Mouse (Mus musculus): ENCODE measurements around the gene Prrc2c. TPM values are rescaled to one million over a fixed set of nuclear protein-coding genes. Genes with fewer than 3 reads are reported as not detected.
"Not testable (repeated sequence)": the region's sequence is repeated elsewhere in the genome, so short reads cannot be mapped to it uniquely, and the experiment has no call there.

Prrc2c gene
- polyA plus RNA-seq (2014; fragmentation: Nextera tagmentation; extraction: Ambion mirVana): 142 and 145 TPM in 2 replicates

DNA sequence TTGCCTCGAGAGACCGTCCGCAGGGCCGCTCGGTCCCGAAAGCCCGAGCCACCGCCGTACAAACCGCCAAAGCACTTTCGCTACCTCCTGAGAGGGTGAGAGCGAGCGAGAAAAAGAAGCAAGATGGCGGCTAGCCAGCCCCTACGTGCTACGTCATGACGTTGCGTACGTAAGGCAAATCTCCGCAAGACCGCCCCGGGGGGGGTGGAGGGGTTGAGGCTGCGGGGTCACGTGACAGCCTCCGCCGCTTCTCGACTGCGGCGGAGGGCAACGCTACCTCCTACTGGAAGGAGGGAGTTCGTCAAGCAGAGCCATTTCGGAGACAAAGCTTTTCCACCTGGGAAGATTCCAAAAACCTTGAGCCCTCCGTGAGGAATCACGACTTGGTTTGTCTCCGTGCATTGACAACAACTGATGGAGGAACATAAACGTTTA, at the start of gene Prrc2c:
Prrc2c (minus strand) TSS at position 156 of the 435 bp plus-strand sequence.
- Histone ChIP-seq H3K9me3 (ENCODE audit: control insufficient read depth, low read length) (no peaks in the 10 kb centered on the region), H3K4me3 (ENCODE audit: low read depth, low read length) (peak within 1 kb of the TSS; percentile 99), H3K27me3 (ENCODE audit: control insufficient read depth, insufficient read depth, low read length) (no peaks in the 10 kb centered on the region), H3K4me1 (ENCODE audit: control insufficient read depth, insufficient read depth, low read length) (peaks cover 8% of the 10 kb centered on the region; the same call in 1 of the 2 replicates), H3K36me3 (ENCODE audit: control insufficient read depth, insufficient read depth, low read length) (no peaks in the 10 kb centered on the region), H3K9ac (ENCODE audit: low read length) (peak within 1 kb of the TSS; percentile 99), H3K27ac (ENCODE audit: low read depth, low read length) (peak within 1 kb of the TSS; percentile 97), H3K4me2 (ENCODE audit: low read depth) (peak within 1 kb of the TSS; percentile 89)
- ATAC-seq (ENCODE audit: insufficient read depth, low FRiP score, low TSS enrichment) (peak; percentile 98), DNase-seq (ENCODE audit: low spot score) (peak; percentile 99)
- 0% methylated on average over 36 of the region's 36 CpGs for WGBS

DNA sequence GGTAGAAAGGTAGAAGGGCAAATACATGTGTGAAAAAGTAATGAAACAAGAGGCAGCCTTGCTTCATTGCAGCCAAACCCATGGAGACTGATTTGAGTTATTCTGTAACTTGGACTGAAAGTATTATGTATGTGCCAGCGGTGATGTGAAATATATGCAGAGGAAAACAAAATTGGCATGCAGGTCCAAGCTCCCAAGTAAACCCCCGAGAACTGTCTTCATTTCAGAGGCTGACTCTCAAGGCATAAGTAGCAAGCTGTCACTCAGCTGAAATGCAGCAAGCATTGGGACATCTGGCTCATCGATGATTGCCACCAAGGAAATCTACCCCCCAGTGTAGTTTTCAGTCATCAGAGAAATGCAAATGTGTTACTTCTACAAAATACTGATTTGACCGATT, 44.9 kb upstream of the Prrc2c start:
- WGBS: 83% methylated on average over 4 of the region's 4 CpGs
- H3K4me2 ChIP-seq (ENCODE audit: low read depth): no peak overlapping the region
- H3K4me1 ChIP-seq (ENCODE audit: control insufficient read depth, insufficient read depth, low read length): no peaks in the 10 kb centered on the region
- no peaks in the 10 kb centered on the region for H3K27me3 ChIP-seq (ENCODE audit: control insufficient read depth, insufficient read depth, low read length)
- H3K9ac ChIP-seq (ENCODE audit: low read length): no peak overlapping the region
- no peaks in the 10 kb centered on the region for H3K9me3 ChIP-seq (ENCODE audit: control insufficient read depth, low read length)
- no peaks in the 10 kb centered on the region for H3K36me3 ChIP-seq (ENCODE audit: control insufficient read depth, insufficient read depth, low read length)
- ATAC-seq (ENCODE audit: insufficient read depth, low FRiP score, low TSS enrichment) (no peak), DNase-seq (ENCODE audit: low spot score) (no peak)
- H3K27ac ChIP-seq (ENCODE audit: low read depth, low read length): no peak overlapping the region
- H3K4me3 ChIP-seq (ENCODE audit: low read depth, low read length): no peak overlapping the region

DNA sequence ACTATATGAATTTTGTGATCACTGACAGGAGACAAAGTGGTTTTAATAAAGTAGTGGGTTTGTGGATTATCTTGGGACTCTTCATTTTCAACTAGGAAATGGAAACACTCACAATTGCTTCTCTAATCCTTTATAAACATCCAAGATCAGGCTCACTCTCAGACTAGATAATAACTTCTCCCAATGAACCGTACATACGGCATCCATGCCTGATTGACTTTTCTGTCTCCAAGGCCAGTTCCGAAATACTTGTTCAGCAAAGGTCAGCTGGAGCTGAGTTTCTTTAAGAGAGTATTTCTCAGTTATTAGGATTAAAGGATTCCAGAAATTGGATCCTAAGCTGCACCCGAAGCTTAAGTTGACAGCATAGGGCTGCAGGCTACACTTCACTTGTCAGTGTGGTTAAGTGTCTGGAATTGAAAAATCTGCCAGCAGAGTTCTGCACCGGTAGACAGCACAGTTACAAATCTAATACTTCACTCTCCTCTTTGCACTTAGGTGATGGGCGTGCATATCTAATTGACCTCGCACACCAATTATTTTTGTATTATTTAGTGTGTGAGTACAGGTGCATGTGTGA, 43.4 kb upstream of the Prrc2c start:
- Histone ChIP-seq H3K9ac (ENCODE audit: low read length) (no peak overlapping the region), H3K27ac (ENCODE audit: low read depth, low read length) (no peak overlapping the region), H3K4me1 (ENCODE audit: control insufficient read depth, insufficient read depth, low read length) (no peaks in the 10 kb centered on the region), H3K9me3 (ENCODE audit: control insufficient read depth, low read length) (no peaks in the 10 kb centered on the region), H3K4me3 (ENCODE audit: low read depth, low read length) (no peak overlapping the region), H3K36me3 (ENCODE audit: control insufficient read depth, insufficient read depth, low read length) (no peaks in the 10 kb centered on the region), H3K27me3 (ENCODE audit: control insufficient read depth, insufficient read depth, low read length) (no peaks in the 10 kb centered on the region), H3K4me2 (ENCODE audit: low read depth) (no peak overlapping the region)
- WGBS: 91% methylated on average over 7 of the region's 7 CpGs
- ATAC-seq (ENCODE audit: insufficient read depth, low FRiP score, low TSS enrichment) (no peak), DNase-seq (ENCODE audit: low spot score) (no peak)

DNA sequence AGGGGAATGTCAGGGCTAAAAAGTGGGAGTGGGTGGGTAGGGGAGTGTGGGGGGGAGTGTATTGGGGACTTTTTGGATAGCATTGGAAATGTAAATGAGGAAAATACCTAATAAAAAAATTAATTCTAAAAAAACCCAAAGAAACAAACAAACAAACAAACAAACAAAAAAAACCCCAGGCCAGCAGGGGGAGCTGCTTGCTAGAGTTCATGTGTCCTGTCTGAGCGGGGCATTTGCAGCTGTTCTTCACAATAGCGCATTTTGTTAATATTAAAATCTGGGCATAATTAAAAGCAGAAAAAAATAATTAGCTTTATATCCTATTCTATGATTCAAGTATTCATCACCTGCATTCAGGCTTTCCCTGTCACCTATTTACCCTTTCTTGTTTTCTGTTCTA, 40.7 kb upstream of the Prrc2c start:
- not testable (repeated sequence) for H3K9me3 ChIP-seq (ENCODE audit: control insufficient read depth, low read length); ATAC-seq (ENCODE audit: insufficient read depth, low FRiP score, low TSS enrichment); H3K27ac ChIP-seq (ENCODE audit: low read depth, low read length); H3K9ac ChIP-seq (ENCODE audit: low read length); H3K4me3 ChIP-seq (ENCODE audit: low read depth, low read length); H3K4me2 ChIP-seq (ENCODE audit: low read depth); H3K4me1 ChIP-seq (ENCODE audit: control insufficient read depth, insufficient read depth, low read length); H3K36me3 ChIP-seq (ENCODE audit: control insufficient read depth, insufficient read depth, low read length); DNase-seq (ENCODE audit: low spot score); H3K27me3 ChIP-seq (ENCODE audit: control insufficient read depth, insufficient read depth, low read length)
- WGBS: 83% methylated on average over 2 of the region's 2 CpGs

DNA sequence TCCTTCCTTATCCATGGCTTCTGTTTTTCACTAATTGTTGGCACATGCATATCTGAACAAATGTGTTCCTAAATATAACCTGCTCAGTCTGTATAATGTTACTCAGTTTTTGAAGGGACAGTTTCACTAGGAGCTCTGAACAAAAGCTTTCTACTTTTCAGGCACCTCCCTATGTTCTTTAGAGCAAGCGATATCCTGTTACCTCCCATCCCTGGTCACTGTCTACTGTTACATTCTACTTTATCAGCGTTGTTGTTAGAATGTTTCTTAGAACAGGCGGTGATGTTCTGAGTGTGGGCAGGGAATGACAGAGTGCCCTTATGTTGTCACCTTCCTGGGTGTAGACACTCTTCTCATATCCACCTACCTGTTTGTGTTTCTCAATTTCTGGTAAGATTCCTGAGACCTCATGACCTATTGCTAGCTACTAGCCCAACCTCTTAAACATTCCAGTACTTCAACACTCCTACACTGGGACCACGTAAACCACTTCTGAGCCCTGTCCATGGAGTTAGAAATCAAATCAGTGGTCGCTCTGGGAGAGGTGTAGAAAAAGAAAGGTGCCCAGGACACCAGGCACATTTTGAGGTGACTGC, 37.7 kb upstream of the Prrc2c start:
- Histone ChIP-seq H3K9me3 (ENCODE audit: control insufficient read depth, low read length) (no peaks in the 10 kb centered on the region), H3K4me2 (ENCODE audit: low read depth) (no peak overlapping the region), H3K27me3 (ENCODE audit: control insufficient read depth, insufficient read depth, low read length) (no peaks in the 10 kb centered on the region), H3K4me1 (ENCODE audit: control insufficient read depth, insufficient read depth, low read length) (no peaks in the 10 kb centered on the region), H3K36me3 (ENCODE audit: control insufficient read depth, insufficient read depth, low read length) (no peaks in the 10 kb centered on the region), H3K9ac (ENCODE audit: low read length) (no peak overlapping the region), H3K27ac (ENCODE audit: low read depth, low read length) (no peak overlapping the region), H3K4me3 (ENCODE audit: low read depth, low read length) (no peak overlapping the region)
- 91% methylated on average over 5 of the region's 5 CpGs for WGBS
- ATAC-seq (ENCODE audit: insufficient read depth, low FRiP score, low TSS enrichment) (no peak), DNase-seq (ENCODE audit: low spot score) (no peak)

DNA sequence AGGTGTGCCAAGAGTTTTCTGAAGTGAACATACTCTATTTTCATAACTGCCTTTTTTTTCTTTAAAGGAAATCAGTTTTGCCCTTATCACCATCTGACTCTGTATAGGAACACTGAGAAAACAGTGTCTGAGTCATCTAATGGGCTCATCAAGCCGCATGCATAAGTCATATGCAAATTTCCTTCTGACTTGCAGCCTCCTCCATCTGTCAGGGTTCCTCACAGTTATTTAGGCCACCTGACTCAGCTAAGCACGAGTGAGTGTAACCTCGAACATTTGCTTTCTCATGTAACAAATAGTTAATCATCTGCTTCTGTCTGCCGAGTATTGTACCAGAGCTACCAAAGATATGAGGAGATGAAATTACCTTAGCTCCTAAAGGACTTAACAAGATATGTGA, 33.3 kb upstream of the Prrc2c start:
- no peaks in the 10 kb centered on the region for H3K36me3 ChIP-seq (ENCODE audit: control insufficient read depth, insufficient read depth, low read length)
- H3K4me1 ChIP-seq (ENCODE audit: control insufficient read depth, insufficient read depth, low read length): no peaks in the 10 kb centered on the region
- no peak overlapping the region for H3K27ac ChIP-seq (ENCODE audit: low read depth, low read length)
- 61% methylated on average over 4 of the region's 4 CpGs for WGBS
- no peak overlapping the region for H3K9ac ChIP-seq (ENCODE audit: low read length)
- DNase-seq (ENCODE audit: low spot score): no peak
- H3K4me2 ChIP-seq (ENCODE audit: low read depth): no peak overlapping the region
- no peak overlapping the region for H3K4me3 ChIP-seq (ENCODE audit: low read depth, low read length)
- no peak for ATAC-seq (ENCODE audit: insufficient read depth, low FRiP score, low TSS enrichment)
- H3K27me3 ChIP-seq (ENCODE audit: control insufficient read depth, insufficient read depth, low read length): no peaks in the 10 kb centered on the region
- no peaks in the 10 kb centered on the region for H3K9me3 ChIP-seq (ENCODE audit: control insufficient read depth, low read length)

DNA sequence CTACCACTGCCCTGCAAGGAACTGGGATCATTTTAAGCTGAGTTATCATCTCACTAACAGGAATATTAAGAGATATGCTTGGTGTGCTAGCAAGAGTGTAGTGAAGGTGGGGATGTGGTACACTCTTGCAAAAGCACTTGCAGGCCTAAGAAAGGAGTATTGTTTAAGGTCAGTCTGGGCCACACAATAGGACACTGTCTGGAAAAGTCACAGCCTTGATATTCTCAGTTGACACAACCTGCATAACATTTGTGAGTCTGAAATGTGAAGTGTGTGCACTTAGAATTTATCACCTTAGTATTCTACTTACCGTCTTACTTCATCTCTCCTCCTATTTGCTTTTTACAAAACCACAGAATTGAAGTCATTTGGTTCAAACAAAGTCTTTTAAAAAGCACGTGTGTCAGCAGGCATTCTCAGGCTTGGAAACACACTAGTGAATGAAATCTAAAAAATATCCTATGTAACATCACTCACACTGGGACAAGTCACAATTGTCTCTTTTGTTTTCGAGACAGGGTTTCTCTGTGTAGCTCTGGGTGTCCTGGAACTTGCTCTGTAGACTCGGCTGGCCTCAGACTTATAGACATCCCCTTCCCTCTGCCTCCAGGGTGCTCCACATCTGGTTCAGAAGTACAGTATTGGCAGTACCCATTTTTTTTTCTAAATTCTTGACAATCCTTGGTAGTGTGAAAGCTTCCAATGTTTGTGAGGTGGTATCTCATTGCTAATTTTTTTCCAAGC, 31.4 kb upstream of the Prrc2c start:
- no peak overlapping the region for H3K9ac ChIP-seq (ENCODE audit: low read length)
- DNase-seq (ENCODE audit: low spot score) (no peak), ATAC-seq (ENCODE audit: insufficient read depth, low FRiP score, low TSS enrichment) (no peak)
- no peak overlapping the region for H3K4me3 ChIP-seq (ENCODE audit: low read depth, low read length)
- no peaks in the 10 kb centered on the region for H3K4me1 ChIP-seq (ENCODE audit: control insufficient read depth, insufficient read depth, low read length)
- WGBS: 52% methylated on average over 4 of the region's 4 CpGs
- no peaks in the 10 kb centered on the region for H3K36me3 ChIP-seq (ENCODE audit: control insufficient read depth, insufficient read depth, low read length)
- H3K4me2 ChIP-seq (ENCODE audit: low read depth): no peak overlapping the region
- no peaks in the 10 kb centered on the region for H3K27me3 ChIP-seq (ENCODE audit: control insufficient read depth, insufficient read depth, low read length)
- H3K9me3 ChIP-seq (ENCODE audit: control insufficient read depth, low read length): no peaks in the 10 kb centered on the region
- no peak overlapping the region for H3K27ac ChIP-seq (ENCODE audit: low read depth, low read length)

DNA sequence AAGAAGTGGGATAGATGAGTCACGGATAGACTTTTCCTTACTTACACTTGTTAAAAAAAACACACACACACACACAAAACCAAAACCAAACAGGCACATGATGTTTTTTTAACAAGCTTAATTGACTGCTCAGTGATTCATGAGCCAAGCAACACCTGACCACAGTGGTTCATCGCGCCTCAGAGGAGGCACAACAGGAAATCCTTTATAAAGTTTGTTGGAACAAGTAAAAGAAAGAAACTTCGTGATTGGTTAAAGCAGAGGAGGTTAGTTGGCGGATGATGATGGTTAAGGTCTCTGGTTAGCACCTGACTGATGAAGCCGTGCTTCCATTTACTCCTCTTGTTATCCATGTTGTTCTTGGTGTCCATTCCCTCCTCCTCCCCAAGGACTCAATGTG, 11.7 kb upstream of the Prrc2c start:
- H3K9ac ChIP-seq (ENCODE audit: low read length): no peak overlapping the region
- H3K27me3 ChIP-seq (ENCODE audit: control insufficient read depth, insufficient read depth, low read length): no peaks in the 10 kb centered on the region
- H3K4me2 ChIP-seq (ENCODE audit: low read depth): no peak overlapping the region
- H3K36me3 ChIP-seq (ENCODE audit: control insufficient read depth, insufficient read depth, low read length): no peaks in the 10 kb centered on the region
- no peak for ATAC-seq (ENCODE audit: insufficient read depth, low FRiP score, low TSS enrichment)
- no peaks in the 10 kb centered on the region for H3K4me1 ChIP-seq (ENCODE audit: control insufficient read depth, insufficient read depth, low read length)
- H3K27ac ChIP-seq (ENCODE audit: low read depth, low read length): no peak overlapping the region
- H3K4me3 ChIP-seq (ENCODE audit: low read depth, low read length): no peak overlapping the region
- no peaks in the 10 kb centered on the region for H3K9me3 ChIP-seq (ENCODE audit: control insufficient read depth, low read length)
- 85% methylated on average over 6 of the region's 6 CpGs for WGBS
- no peak for DNase-seq (ENCODE audit: low spot score)

DNA sequence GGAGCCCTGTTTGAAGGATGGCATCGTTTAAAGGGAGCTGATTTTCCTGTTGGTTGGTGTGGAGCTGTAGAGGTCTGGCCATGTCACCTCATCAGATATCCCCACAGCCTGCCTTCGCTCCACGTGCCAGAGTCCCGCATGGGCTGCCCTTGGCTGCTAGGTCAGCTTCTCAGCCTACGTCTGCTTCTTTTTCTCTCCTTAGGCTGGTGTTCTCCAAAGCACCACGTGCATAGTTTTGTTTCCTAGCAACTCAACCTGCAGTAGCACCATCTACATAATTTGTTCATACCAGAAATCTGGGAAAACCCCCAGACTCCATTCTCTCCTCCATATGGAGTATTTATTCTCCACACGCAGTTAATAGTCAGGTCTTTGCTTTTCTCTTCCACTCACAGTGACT, 9.3 kb upstream of the Prrc2c start:
- WGBS: 76% methylated on average over 7 of the region's 7 CpGs
- H3K36me3 ChIP-seq (ENCODE audit: control insufficient read depth, insufficient read depth, low read length): no peaks in the 10 kb centered on the region
- no peak for DNase-seq (ENCODE audit: low spot score)

More for the DNA sequence above, 9.3 kb upstream of the Prrc2c start:
- no peaks in the 10 kb centered on the region for H3K9me3 ChIP-seq (ENCODE audit: control insufficient read depth, low read length)
- H3K27me3 ChIP-seq (ENCODE audit: control insufficient read depth, insufficient read depth, low read length): no peaks in the 10 kb centered on the region
- H3K4me3 ChIP-seq (ENCODE audit: low read depth, low read length): no peak overlapping the region
- no peak overlapping the region for H3K4me2 ChIP-seq (ENCODE audit: low read depth)
- no peak for ATAC-seq (ENCODE audit: insufficient read depth, low FRiP score, low TSS enrichment)
- no peak overlapping the region for H3K9ac ChIP-seq (ENCODE audit: low read length)
- H3K4me1 ChIP-seq (ENCODE audit: control insufficient read depth, insufficient read depth, low read length): no peaks in the 10 kb centered on the region
- H3K27ac ChIP-seq (ENCODE audit: low read depth, low read length): no peak overlapping the region
